Mouse (Mus musculus) lung, postnatal 4 days (tissue): ENCODE measurements around the gene Jdp2.

ENCODE experiments used
- DNase-seq, 2 experiments: peaks; one replicate each; pipeline ENCODE4 v3.0.0; 2021

Jdp2 gene

GRCm38 (mm10) chr12:85602153-85602552 is 3.3 kb downstream of the Jdp2 start:
- no peak for DNase-seq

- DNase-seq, result no peak
Measured at GRCm38 (mm10) chr12:85602811-85603210, 4.0 kb downstream of the Jdp2 start.

GRCm38 (mm10) chr12:85603767-85604166 is 4.9 kb downstream of the Jdp2 start:
- DNase-seq, result no peak

- peak in 1 of 2 experiments; percentile 54 for DNase-seq
Measured at GRCm38 (mm10) chr12:85604301-85604998, 5.6 kb downstream of the Jdp2 start.

GRCm38 (mm10) chr12:85607519-85608449 is 9.0 kb downstream of the Jdp2 start:
- no peak for DNase-seq

GRCm38 (mm10) chr12:85610167-85610566 is 11.3 kb downstream of the Jdp2 start:
- DNase-seq, result no peak

- DNase-seq, result no peak
Measured at GRCm38 (mm10) chr12:85614090-85614489, 15.3 kb downstream of the Jdp2 start.

GRCm38 (mm10) chr12:85615486-85615885 is 16.7 kb downstream of the Jdp2 start:
- no peak for DNase-seq

- no peak for DNase-seq
Measured at GRCm38 (mm10) chr12:85617885-85618284, 19.1 kb downstream of the Jdp2 start.

- no peak for DNase-seq
Measured at GRCm38 (mm10) chr12:85618430-85618829, 19.6 kb downstream of the Jdp2 start.

- no peak for DNase-seq
Measured at GRCm38 (mm10) chr12:85619283-85619897, 20.6 kb downstream of the Jdp2 start.

- no peak for DNase-seq
Measured at GRCm38 (mm10) chr12:85619898-85620443, 21.1 kb downstream of the Jdp2 start.

- DNase-seq, result no peak
Measured at GRCm38 (mm10) chr12:85621027-85621426, 22.2 kb downstream of the Jdp2 start.

- no peak for DNase-seq
Measured at GRCm38 (mm10) chr12:85621673-85622072, 22.8 kb downstream of the Jdp2 start.

GRCm38 (mm10) chr12:85623711-85624110 is 24.9 kb downstream of the Jdp2 start:
- DNase-seq, result peak in 1 of 2 experiments; percentile 57

- no peak for DNase-seq
Measured at GRCm38 (mm10) chr12:85624652-85625051, 25.8 kb downstream of the Jdp2 start.

GRCm38 (mm10) chr12:85625852-85626251 is 27.0 kb downstream of the Jdp2 start:
- no peak for DNase-seq

- peak; percentile 56 to 87 for DNase-seq
Measured at GRCm38 (mm10) chr12:85629661-85630481, 31.0 kb downstream of the Jdp2 start.

GRCm38 (mm10) chr12:85631196-85631595 is 32.4 kb downstream of the Jdp2 start:
- peak in 1 of 2 experiments; percentile 53 for DNase-seq

GRCm38 (mm10) chr12:85632321-85632720 is 33.5 kb downstream of the Jdp2 start:
- DNase-seq, result no peak

GRCm38 (mm10) chr12:85637932-85638331 is 39.1 kb downstream of the Jdp2 start:
- DNase-seq, result no peak
